25 mouse cellular contexts compared by ENCODE assay signal in genomic region chr3:84598756-84599155, GRCm38 (mm10). TPM values are rescaled to one million over a fixed set of nuclear protein-coding genes. Genes with fewer than 3 reads are reported as not detected.
DNase-seq lines count a peak whose midpoint lies in the region; ATAC-seq and TF ChIP-seq lines count a peak whose summit lies in the region.
"Had no signal": no experiment of that assay in that cellular context is flagged by ENCODE, and none has a peak within 500 bp of the region (broad histone marks: within the 10 kb centered on the region; RNA-seq: fewer than 3 reads in every experiment).

No protein-coding gene starts in this region.

- no peak overlapping the region for H3K4me2 ChIP-seq in midbrain, embryonic 11.5 days
- no peak overlapping the region for H3K4me2 ChIP-seq in midbrain, postnatal 0 days (ENCODE audit: low read depth, low read length, poor library complexity, severe bottlenecking)
- H3K4me2 ChIP-seq: embryonic facial prominence, embryonic 12.5 days; forebrain, embryonic 13.5 days; forebrain, embryonic 15.5 days had no signal

- H3K9me3 ChIP-seq in midbrain, embryonic 11.5 days (ENCODE audit: control insufficient read depth, low read length), result no peaks in the 10 kb centered on the region
- H3K9me3 ChIP-seq in midbrain, postnatal 0 days (ENCODE audit: low read length), result no peaks in the 10 kb centered on the region
- H3K9me3 ChIP-seq: embryonic facial prominence, embryonic 10.5 days; embryonic facial prominence, embryonic 12.5 days; forebrain, embryonic 13.5 days; forebrain, embryonic 15.5 days; G1E had no signal

- peak; percentile 61 for DNase-seq in heart, adult 11 months
- no peak for DNase-seq in heart, adult 8-10 months (ENCODE audit: low spot score)
- DNase-seq in midbrain, embryonic 11.5 days (ENCODE audit: low spot score, missing footprints), result peak; percentile 56
- DNase-seq in midbrain, postnatal 0 days (ENCODE audit: low spot score), result no peak
- no peak for DNase-seq in kidney, adult 11 months
- DNase-seq: adrenal gland, adult 8-10 months; adrenal gland, postnatal 14 days; adrenal gland, postnatal 36 days; B cell, adult 2 months; cerebellum, adult 11-12 months; cerebellum, adult 2 months; cerebellum, adult 9-10 months; cerebellum, postnatal 10 days; cerebellum, postnatal 25 days had no signal

- no peak for ATAC-seq in midbrain, embryonic 11.5 days (ENCODE audit: low FRiP score)
- no peak for ATAC-seq in midbrain, postnatal 0 days (ENCODE audit: low FRiP score)
- ATAC-seq: activated CD4-positive, CD25-positive, alpha-beta regulatory T cell, adult 4 months; CD4-positive, CD25-positive, alpha-beta regulatory T cell, adult 4 months; forebrain, embryonic 13.5 days; forebrain, embryonic 15.5 days; Patski had no signal

- H3K4me1 ChIP-seq in midbrain, embryonic 11.5 days (ENCODE audit: control insufficient read depth, insufficient read depth, low read length), result peaks cover 6% of the 10 kb centered on the region; the same call in 1 of the 2 replicates
- H3K4me1 ChIP-seq in midbrain, postnatal 0 days (ENCODE audit: insufficient read depth, low read length), result no peaks in the 10 kb centered on the region

- H3K4me3 ChIP-seq in midbrain, embryonic 11.5 days (ENCODE audit: low read depth, low read length), result no peak overlapping the region
- H3K4me3 ChIP-seq in midbrain, postnatal 0 days (ENCODE audit: low read depth, low read length), result no peak overlapping the region
- H3K4me3 ChIP-seq: embryonic facial prominence, embryonic 10.5 days; embryonic facial prominence, embryonic 12.5 days; forebrain, embryonic 13.5 days; forebrain, embryonic 15.5 days had no signal

- H3K27me3 ChIP-seq in midbrain, embryonic 11.5 days (ENCODE audit: control insufficient read depth, insufficient read depth, low read length), result no peaks in the 10 kb centered on the region
- H3K27me3 ChIP-seq in midbrain, postnatal 0 days (ENCODE audit: insufficient read depth, low read length), result no peaks in the 10 kb centered on the region
- H3K27me3 ChIP-seq: CH12.LX, Patski had no signal

- no peak overlapping the region for H3K9ac ChIP-seq in midbrain, embryonic 11.5 days (ENCODE audit: low read length)
- no peak overlapping the region for H3K9ac ChIP-seq in midbrain, postnatal 0 days (replicated peaks; ENCODE audit: low read length, poor library complexity, severe bottlenecking)
- H3K9ac ChIP-seq: embryonic facial prominence, embryonic 12.5 days; forebrain, embryonic 13.5 days; forebrain, embryonic 15.5 days had no signal

- WGBS in midbrain, embryonic 11.5 days, result 90% methylated on average over 6 of the region's 6 CpGs
- 90% methylated on average over 6 of the region's 6 CpGs for WGBS in midbrain, postnatal 0 days

- no peak overlapping the region for H3K27ac ChIP-seq in midbrain, embryonic 11.5 days (ENCODE audit: low read depth, low read length)
- H3K27ac ChIP-seq in midbrain, postnatal 0 days (ENCODE audit: low read depth, low read length), result no peak overlapping the region
- H3K27ac ChIP-seq: embryonic facial prominence, embryonic 10.5 days; embryonic facial prominence, embryonic 12.5 days; forebrain, embryonic 13.5 days; forebrain, embryonic 15.5 days had no signal

- H3K36me3 ChIP-seq in midbrain, embryonic 11.5 days (ENCODE audit: control insufficient read depth, insufficient read depth, low read length), result no peaks in the 10 kb centered on the region
- H3K36me3 ChIP-seq in midbrain, postnatal 0 days (ENCODE audit: insufficient read depth, low read length), result no peaks in the 10 kb centered on the region
- H3K36me3 ChIP-seq: embryonic facial prominence, embryonic 10.5 days; embryonic facial prominence, embryonic 12.5 days; forebrain, embryonic 15.5 days; G1E had no signal

- TF ChIP-seq CTCF in midbrain, postnatal 0 days (IDR thresholded peaks at IDR 0.05), result no peak

RNA-seq across cellular contexts. Expression of gene Tigd4, which starts 5.4 kb away (rescaled TPM):
- under 1 TPM in 2 of 4 experiments, not detected in 2; 0.09 to 0.11 TPM for total RNA-seq in heart, adult 8-10 months (2022)
- not detected in 2 replicates for polyA plus RNA-seq in midbrain, embryonic 11.5 days (2014; fragmentation: Nextera tagmentation; extraction: Ambion mirVana)
- total RNA-seq in midbrain, postnatal 0 days (2014; rRNA removed), result not detected in 2 replicates
- polyA plus RNA-seq in midbrain, postnatal 0 days (2015; fragmentation: Nextera tagmentation; extraction: Ambion mirVana), result not detected in 2 replicates
- total RNA-seq: adrenal gland, adult 18-20 months; adrenal gland, postnatal 14 days; adrenal gland, postnatal 36 days; CH12.LX had no signal
- polyA plus RNA-seq: activated CD4-positive, CD25-positive, alpha-beta regulatory T cell, adult 4 months; CD4-positive, CD25-positive, alpha-beta regulatory T cell, adult 4 months; forebrain, embryonic 11.5 days; forebrain, embryonic 13.5 days; G1E had no signal

RNA-seq across cellular contexts. Expression of gene Arfip1, which starts 16.3 kb away (rescaled TPM):
- 10 to 100 TPM; 10.5 to 16.7 (median 14.3) TPM for total RNA-seq in heart, adult 8-10 months (2022)
- 42.6 and 44.2 TPM in 2 replicates for polyA plus RNA-seq in midbrain, embryonic 11.5 days (2014; fragmentation: Nextera tagmentation; extraction: Ambion mirVana)
- 20.2 and 25.4 TPM in 2 replicates for total RNA-seq in midbrain, postnatal 0 days (2014; rRNA removed)
- polyA plus RNA-seq in midbrain, postnatal 0 days (2015; fragmentation: Nextera tagmentation; extraction: Ambion mirVana), result 20.7 and 21.2 TPM in 2 replicates

Comparison
In these comparisons a context has a peak if more than half of its experiments do, and no peak if none do; other contexts are left out.
1. DNase-seq: peak in heart, adult 11 months (single experiment) and midbrain, embryonic 11.5 days (single experiment); none in heart, adult 8-10 months (single experiment), midbrain, postnatal 0 days (single experiment) and kidney, adult 11 months (single experiment).